Mouse (Mus musculus) CD4-positive, CD25-positive, alpha-beta regulatory T cell, adult 4 months (primary cell): Measurements from ENCODE around the gene Ube2o. TPM values are rescaled to one million over a fixed set of nuclear protein-coding genes. Genes with fewer than 3 reads are reported as not detected.
A peak's percentile ranks its signal among the peaks of the same experiment; 100 is the strongest.
"Not testable (repeated sequence)": the region's sequence is repeated elsewhere in the genome, so short reads cannot be mapped to it uniquely, and the experiment has no call there.

Source experiments
- ATAC-seq: one replicate; pipeline ENCODE4 v1.8.0; 2017
- polyA plus RNA-seq, 2 experiments: library from polyadenylated mRNA; unstranded; fragments of 100-300 nt; shearing (Covaris generic); gene quantifications; one replicate each; pipeline ENCODE4 v1.2.1; 2017

Ube2o gene
- polyA plus RNA-seq, 2 experiments from 2014 or later, result 1.1 to 3.5 TPM

DNA sequence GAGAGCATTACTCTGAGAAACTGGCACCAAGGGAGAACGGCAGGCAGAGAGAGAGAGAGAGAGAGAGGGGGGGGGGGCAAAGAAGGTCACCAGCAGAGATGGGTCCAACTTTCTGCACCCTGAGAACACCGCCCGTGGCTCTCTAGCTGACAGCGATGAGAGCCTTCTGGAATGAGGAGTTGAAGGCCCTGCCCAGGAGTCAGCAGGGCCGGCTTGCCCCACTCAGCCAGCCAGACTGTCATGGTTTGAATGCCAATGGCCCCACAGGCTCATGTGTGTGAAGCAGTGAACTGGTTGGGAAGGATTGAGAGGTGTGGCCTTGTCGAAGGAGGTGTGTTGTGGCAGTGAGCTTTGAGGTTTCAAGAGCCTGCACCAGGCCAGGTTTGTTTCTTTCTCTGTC is 32.0 kb upstream of the Ube2o start:
- ATAC-seq, result no peak

DNA sequence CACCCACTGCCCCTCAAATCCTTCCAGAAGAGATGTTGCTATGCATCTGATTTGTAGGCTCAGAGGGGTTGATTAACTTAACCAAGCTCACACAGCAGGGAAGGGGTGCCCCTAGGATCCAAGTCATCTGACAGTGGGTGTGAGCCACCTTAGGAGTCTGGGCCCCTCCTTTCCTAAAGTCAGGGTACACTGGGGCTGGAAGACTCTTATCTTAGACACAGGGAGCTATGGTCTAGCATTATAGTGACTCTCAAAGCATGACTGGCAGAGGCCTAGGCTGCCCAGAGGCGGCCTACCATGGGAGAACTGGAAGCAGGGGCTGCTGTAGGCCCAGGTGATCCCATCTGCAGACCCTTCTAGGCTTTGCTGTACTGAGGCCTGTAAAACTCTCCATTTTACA is 31.3 kb upstream of the Ube2o start:
- no peak for ATAC-seq

DNA sequence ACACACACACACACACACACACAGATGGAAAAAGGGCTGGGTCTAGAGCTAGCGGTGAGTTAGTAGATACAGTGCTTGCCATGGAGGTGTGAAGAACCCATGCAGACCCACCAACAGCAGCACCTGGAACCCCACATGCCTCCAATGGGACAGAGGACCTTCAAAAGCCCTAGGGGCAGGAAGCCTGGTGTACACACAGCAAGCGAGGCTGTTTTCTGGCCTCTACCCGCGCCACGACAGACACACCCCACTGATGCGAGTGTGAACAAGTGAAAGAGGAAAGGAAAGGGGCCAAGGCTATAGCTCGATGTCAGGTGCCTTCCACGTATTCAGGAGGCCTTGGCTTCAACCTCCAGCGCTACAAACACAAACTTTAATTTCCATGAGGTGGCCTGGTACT is 30.6 kb upstream of the Ube2o start:
- no peak for ATAC-seq

DNA sequence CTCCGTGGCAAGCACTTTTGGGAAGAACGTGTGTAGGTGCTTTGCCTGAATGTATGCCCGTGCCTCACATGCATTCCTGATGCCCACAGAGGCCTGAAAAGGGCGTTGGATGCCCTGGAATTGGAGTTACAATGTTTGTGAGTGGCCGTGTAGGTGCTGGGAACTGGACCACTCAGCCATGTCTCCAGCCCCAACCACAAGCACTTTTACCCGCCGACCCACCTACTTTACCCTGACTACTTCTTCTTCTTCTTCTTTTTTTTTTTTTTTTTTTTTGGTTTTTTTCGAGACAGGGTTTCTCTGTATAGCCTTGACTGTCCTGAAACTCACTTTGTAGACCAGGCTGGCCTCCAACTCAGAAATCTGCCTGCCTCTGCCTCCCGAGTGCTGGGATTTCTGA is 29.9 kb upstream of the Ube2o start:
- ATAC-seq, result not testable (repeated sequence)

DNA sequence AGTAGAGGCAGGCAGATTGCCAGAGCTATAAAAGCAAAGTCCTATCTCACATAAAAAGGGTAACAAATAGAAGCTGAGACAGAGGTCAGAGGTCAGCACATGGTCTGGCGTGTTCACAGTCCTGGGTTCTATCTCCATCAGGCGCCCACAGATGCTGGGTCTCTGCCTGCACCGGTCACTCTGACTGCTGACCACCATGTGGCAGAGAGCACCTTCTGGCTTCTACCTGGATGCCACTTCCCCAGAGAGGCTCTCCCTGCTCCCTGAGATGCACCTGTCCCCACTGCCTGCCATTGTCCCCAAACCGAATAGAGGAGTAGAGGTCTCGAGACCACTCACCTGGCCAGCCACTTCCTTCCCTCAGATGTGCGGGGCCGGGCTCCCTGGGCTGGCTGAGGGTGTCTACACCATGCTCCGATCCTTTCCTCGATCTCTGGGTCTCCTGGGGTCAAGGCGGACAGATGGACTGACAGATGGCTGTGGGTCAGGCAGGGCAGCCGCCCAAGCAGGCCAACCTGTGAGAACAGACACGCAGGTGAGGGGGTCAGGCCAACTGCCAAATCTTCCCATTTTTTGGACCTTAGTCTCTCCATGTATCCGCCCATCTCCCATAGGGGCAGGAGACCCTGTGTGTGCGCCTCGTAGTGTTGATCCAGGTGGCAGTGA is 28.9 kb upstream of the Ube2o start:
- ATAC-seq, result no peak

DNA sequence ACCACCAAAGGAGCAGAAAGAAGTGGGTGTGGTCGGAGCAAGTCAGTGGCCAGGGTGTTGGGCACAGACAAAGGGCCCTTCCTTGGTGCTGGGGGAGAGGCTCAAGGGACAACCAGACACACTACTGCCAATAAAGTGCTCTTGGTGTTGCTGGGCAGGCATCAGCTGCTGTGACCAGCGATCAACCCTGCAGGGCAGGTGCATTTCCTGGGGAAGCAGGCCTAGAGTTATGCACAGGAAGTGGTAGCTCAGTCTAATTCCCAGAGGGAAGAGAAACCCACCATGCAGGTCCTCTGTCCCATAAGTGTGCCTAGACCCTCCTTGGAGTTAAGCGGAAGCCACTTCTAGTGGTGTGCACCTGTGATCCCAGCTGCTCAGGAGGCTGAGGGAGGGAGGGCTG is 26.5 kb upstream of the Ube2o start:
- ATAC-seq, result no peak

DNA sequence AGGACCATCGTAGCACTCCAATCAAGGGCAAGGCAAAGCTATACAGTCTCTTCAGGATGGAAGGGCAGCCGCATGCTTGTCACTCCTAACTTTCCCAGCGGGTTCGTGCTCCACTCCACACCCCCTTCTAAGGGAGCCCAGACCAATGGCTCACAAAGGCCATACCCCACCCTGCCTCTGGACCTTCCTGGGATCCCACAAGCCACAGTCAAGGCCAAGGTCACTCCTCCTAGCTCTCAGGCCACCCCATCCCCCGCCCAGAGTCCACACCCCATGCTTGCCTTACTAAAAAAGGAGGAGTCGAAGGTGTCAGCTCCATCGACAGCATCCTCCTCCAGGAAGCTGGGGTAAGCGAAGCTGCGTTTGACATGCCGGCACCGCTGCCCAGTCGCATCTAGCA is 22.9 kb upstream of the Ube2o start:
- no peak for ATAC-seq

DNA sequence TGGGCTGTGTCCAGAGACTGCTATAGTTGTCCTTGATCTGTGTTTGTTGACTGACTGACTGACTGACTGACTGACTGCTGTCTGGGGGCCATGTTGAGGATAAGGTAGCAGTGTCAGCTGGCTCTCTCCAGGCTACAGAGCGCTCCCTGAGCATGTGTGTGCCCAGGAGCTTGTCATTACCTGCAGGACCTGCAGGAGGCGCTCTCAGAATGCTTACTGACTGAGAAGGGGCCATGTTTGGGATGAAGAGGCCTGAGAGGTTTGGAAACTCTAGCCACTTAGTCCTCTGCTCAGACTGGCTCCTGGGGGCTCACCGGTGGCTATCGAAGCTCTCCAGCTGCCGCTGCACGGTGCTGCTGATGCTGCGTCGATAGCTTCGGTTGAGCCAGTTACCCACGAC is 22.1 kb upstream of the Ube2o start:
- ATAC-seq, result no peak

DNA sequence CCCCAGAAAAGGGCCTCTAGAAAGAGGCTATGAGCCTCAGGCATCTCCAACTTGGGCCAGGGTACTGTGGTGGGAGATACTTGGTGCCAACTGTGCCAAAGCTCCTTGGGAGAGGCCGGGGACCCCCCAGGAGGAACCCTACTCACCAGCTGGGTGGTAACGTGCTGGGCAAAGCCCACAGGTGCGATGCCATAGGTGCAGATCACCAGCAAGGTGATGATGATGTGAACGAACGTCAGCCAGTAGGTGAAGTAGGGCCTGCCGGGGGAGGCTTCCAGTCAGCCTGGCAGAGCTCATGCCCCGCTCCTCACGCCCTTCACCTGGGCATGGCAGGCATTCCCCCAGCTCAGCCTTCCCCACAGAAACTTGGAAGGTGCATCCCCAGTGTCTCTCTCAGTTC is 20.8 kb upstream of the Ube2o start:
- ATAC-seq, result no peak

DNA sequence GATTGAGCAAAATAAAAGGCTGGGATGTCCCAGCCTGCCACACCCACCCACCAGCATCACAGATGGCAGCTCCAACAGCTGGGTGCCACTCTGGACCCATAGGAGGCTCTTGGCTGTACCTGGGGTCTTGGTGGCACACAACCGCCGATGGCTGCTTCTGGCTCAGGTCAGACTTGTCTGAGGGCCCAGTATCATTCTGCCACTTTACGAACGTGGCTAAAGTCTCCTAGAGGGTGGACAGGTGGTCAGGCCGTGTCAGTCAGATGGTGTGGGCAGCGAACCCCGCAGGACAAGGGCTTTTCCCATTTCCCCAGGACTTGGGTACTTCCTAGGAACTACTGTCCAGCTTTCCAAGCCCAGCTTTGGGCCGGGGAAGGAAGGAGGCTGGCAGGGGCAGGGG is 19.9 kb upstream of the Ube2o start:
- ATAC-seq, result no peak

DNA sequence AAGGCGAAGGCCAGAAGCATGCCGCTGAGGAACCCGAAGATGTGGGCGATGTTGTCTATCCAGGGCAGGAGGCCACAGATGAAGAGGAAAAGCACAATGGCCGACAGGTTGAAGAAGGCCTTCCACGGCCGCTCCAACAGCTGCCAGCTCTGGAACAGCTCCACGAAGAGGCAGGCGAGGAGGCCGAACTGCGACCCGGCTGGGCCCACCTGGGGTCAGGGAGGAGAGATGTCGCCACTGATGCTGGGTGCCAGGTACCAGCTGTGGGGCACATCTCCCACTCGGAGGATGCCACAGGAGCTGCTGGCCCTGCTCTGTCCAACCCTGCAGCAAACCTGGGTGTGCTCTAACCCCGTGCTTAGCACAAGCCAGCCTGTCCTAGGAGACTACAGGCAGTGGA is 18.0 kb upstream of the Ube2o start:
- no peak for ATAC-seq

DNA sequence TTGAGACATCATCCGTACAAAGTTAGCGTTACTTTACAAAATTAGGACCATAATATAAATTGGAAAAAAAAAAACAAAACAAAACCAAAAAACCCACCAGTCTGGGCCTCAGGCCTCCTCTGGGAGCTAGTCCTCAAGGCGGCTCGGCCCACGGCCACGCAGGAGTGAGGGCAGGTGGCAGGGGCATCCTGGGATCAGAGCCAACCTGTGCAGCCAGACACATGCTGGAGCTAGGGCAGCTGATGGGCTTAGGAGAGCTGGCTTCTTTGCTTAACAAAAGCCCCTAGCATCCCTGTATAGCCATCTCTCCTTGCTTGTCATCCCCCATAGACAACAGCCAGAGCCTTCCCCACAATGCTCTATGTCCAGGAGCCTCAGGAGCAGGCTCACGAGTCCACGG is 16.9 kb upstream of the Ube2o start:
- no peak for ATAC-seq

DNA sequence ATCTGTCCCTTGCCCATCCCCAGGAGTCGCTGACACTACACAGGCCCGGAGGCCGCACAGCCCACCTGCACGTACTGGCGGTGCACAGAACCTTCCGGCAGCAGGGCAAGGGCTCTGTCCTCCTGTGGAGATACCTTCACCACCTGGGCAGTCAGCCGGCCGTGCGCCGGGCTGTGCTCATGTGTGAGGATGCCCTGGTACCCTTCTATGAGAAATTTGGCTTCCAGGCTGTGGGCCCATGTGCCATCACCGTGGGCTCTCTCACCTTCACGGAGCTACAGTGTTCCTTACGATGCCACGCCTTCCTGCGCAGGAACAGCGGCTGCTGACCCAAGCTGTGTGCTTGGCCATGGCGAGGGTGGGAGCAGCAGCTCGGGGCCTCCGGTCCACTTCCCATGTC is 15.5 kb upstream of the Ube2o start:
- no peak for ATAC-seq

DNA sequence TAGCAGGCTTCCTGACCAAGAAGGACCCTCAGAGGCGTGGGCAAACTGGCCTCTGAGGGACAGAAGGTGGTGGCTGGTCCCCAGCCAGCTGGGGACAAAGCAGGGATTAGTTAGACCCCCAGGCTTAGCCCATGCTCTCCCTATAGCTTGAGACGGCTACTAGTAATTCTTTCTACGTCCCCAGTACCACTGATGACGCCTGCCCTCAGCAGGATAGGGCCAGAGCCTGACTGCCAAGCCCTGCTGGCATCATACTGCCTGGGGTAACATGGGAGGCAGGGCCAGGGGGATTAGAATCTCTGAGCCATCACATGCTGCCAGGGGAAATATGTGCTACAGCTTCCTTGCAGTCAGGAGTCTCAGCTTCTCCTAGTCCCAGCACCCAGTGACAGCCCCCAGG is 12.1 kb upstream of the Ube2o start:
- no peak for ATAC-seq

DNA sequence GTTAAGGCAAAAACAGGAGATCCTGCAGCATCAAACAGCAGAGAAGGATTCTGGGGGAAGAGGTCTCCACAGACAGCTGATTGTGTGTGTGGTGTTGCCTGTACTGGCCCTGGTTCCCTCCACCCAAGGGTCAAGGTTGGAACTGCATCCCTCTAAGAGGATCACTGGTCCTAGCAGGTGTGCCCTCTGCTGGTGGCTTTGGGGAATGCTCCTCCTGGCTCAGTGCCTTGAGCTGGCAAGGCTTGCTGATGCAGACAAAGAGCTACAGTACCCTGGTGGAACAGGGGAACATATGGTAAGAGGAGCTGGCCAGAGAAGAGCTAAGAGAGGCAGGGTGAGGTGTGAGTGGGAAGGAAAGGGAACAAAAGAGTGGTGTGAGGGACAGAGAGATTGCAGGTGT is 11.2 kb upstream of the Ube2o start:
- ATAC-seq, result peak; percentile 84

DNA sequence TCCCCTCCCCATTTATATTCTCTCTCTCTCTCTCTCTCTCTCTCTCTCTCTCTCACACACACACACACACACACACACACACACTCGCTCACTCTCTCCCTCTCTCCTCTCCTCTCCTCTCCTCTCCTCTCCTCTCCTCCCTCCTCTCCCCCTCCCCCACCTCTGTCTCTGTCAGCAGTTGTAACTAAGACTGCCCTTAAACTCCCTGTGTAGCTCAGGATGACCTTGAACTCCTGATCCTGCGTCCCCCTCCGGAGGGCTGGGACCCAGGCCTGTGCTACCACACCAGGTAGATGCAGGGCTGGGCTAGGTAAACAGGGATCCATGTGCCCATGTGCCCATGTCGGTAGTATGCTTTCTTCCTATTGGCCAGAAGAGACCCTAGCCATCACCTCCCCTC is 10.4 kb upstream of the Ube2o start:
- ATAC-seq, result no peak

DNA sequence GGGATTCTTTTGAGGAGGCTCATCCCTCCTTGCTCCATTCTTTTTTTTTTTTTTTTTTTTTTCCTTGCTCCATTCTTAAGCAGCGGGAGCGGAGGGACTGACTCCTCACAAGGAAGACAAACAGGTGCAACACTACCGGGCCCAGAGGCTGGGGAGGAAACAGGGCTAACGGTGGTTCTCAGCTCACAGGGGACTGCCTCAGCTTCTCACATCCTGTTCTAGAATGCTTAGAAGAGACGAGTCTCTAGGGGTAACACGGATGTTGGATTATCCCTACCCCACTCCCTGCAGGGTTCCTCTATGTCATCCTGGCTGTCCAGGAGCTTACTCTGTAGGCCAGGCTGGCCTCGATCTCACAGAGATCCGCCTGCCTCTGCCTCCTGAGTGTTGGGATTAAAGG is 8.3 kb upstream of the Ube2o start:
- no peak for ATAC-seq

DNA sequence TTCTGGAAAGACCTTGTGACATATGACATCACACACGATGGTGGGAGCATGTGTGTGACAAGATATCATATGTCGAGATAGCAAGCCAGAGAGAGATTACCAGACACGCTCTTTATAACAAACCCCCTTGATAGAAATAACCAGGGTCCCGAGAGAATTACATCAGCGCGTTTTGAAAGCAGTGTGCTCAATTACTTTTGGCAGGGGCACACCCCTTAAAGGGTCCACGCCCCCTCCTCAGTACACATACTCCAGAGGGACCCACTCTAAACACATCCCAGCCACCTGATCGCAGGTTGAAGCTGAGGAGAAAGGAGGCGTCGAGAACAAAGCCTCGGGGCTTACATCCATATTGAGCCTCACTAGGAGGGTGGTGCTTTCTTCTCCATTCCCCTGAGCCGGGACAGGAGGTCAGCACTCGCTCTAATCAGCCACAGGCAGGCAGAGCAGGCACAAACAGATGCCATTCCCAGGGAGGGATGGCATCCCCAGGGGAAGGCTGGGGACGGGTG is 7.8 kb upstream of the Ube2o start:
- no peak for ATAC-seq

DNA sequence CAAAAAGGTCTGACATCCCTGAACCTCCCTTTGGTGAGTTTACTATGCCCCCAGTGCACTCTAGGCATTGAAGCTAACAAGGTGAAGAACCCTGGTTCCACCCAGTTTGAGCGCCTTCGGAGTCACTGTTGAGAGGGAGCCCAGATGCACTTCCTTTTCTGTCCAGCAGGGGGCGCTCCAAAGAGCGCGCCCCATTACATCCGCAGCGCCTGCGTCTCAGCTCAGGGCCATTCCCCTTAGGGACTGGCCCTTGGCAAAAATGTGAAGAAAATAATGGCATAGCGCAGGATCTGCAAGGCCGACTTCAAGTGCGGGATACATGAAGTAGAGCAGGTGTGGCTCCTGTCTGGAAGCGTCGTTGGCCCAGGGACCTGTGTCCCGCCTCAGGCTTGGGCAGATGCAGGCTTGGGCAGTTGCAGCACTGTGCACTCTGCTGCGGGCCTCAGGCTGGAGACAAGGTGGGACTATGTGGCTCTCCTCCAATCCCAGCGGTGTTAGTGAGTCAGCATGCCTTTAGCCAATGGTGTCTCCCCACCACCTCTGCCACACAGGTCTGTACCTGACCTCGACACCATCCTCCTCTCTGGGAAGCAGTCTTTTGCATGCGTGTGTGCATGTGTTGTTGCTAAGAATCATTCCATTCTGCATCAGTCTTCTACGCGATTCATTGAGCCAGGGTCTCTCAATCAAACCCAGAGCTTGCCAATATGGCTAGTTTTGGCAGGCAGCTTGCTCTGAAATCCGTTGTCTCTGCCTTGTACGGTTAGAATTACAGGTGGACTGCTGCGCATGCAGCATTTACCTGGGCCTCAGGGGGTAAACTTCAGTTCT is 5.8 kb upstream of the Ube2o start:
- ATAC-seq, result peak; percentile 88

DNA sequence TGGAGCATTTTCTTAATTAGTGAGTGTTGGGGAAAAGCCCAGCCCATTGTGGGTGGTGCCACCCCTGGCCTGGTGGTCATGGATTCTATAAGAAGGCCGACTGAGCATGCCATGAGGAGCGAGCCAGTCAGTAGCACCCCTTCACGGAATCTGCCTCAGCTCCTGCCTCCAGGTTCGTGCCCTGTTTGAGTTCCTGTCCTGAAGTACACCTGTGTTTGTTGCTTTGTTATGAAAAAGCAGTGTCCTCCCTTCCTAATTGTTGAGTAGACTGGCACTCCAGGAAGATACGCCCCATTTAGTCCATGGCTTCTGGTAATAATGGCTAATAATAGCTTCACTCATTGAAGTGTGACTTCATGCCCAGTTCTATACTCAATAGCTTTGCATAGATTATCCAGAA is 5.1 kb upstream of the Ube2o start, which contains the start of gene Aanat:
TSS of gene Aanat (plus strand) at position 123 of the 400 bp plus-strand sequence.
- ATAC-seq, result no peak

DNA sequence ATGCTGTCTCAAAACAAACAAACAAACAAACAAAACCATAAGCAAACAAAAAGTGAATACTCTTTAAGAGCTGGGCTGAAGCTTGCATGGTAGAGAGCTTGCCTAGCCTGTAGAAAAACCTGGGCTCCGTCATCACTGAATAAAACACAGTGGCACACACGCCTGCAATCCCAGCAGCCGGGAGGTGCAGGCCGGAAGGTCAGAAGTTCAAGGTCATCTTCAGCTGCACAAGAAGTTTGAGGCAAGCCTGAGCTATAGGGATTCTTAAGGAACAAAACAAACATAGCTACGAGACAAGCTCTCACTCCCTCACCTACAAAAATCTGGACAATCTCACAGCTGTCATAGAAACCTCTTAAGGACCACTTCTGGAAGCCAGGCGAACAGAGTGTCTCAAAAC is 4.4 kb upstream of the Ube2o start:
- no peak for ATAC-seq

DNA sequence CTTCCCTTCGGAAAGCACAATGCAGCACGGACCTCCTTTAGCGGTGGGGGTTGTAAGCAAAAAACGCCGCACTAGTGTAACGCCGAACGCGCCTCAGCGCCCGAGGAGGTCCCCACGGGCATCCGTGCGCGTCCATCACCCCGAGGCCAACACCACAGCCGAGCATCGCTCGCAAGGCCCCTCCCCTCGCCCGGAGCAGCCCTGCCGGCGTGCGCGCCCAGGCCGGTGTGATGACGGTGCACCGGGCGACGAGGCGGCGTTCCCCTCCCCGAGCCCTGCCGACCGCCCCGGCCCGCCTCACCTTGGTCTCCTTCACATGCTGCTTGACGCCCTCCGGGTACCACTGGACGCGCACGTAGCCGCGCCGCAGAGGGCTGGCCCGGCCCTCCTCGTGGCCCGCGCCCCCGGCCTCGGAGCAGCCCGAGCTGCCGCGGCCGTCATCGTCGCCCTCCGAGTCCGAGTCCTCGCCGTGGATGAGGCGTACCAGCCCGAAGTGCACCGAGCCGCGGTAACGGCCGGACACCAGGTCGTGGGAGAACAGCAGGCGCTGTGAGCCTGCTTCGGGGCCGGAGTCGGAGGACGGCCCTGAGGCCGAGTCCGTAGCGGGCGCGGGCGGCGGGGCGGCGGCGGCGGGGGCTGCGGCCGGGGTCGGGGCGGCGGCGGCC is 404 bp downstream of the Ube2o start:
- peak; percentile 68 for ATAC-seq

DNA sequence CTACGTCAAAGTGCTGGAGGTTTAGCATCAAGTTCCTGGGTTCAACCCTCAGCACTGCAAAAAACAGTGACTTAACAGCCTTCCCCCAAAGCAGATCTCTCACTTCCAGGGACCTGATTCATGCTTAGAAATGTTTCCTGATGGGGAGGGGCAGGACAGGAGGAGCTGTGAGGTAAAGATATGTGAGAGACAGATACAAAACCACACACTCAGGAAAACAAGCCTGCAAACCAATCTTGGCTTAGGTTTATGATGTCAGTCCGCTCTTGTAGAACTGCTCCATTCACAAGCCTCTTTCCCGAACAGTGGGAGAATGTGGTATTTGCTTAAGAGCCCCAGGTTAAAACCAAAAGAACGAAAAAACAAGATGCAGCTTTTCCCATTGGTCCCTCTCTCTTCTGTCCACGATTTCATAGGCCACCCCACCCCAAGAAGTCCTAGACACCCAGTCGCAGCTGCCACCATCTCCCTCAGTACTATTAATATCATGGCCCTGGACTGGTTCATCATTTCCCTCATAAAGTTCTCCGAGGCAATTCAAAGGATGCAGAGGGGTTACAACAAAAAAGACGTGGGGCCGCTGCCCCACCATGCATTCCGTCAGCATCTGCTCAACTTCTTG is 1.1 kb downstream of the Ube2o start:
- no peak for ATAC-seq
